ENCODE assay signal across 12 mouse cellular contexts in the genomic region with DNA sequence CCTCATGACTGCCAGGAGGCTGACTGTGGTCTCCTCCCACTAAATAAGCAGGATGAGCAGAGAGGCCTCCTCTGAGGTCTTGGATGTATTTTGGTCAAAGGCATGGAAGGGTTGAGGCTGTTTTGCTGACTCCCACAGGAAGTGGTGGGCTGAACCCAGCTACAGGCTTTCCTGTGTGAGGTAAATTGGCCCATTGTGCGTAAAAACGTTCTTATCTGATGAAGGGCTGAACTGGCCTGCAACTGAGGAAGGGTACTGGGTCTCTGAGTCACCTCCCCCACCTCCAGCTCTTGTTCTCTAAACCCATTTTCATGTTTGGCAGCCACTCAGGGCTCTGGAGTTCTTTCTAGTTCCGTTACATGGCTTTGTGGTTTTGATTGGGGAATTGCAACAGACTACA.
A peak's percentile ranks its signal among the peaks of the same experiment; 100 is the strongest.
DNase-seq lines count a peak whose midpoint lies in the region; ATAC-seq and TF ChIP-seq lines count a peak whose summit lies in the region.
"Had no signal": no experiment of that assay in that cellular context is flagged by ENCODE, and none has a peak within 500 bp of the region (broad histone marks: within the 10 kb centered on the region; RNA-seq: fewer than 3 reads in every experiment).

No protein-coding gene starts in this region.

- no peaks in the 10 kb centered on the region for H3K27me3 ChIP-seq in forebrain, embryonic 16.5 days (replicated peaks; ENCODE audit: control insufficient read depth, insufficient read depth, low read length)
- no peaks in the 10 kb centered on the region for H3K27me3 ChIP-seq in hindbrain, postnatal 0 days (ENCODE audit: insufficient read depth, low read length)

- peak; percentile 89 for DNase-seq in heart, adult 11 months
- DNase-seq in heart, postnatal 36 days: no peak
- peak; percentile 100 for DNase-seq in 416B (ENCODE audit: low read depth)
- DNase-seq in B cell, adult 2 months: no peak
- no peak for DNase-seq in hindbrain, postnatal 0 days (ENCODE audit: low spot score)
- DNase-seq: kidney, postnatal 10 days had no signal

- no peak for TF ChIP-seq CTCF in hindbrain, postnatal 0 days (IDR thresholded peaks at IDR 0.05; ENCODE audit: low read depth)

- no peaks in the 10 kb centered on the region for H3K9me3 ChIP-seq in forebrain, embryonic 16.5 days (ENCODE audit: control insufficient read depth, low read length)
- H3K9me3 ChIP-seq in hindbrain, postnatal 0 days (ENCODE audit: low read length): no peaks in the 10 kb centered on the region
- H3K9me3 ChIP-seq: hindbrain, embryonic 10.5 days; limb, embryonic 10.5 days; midbrain, embryonic 10.5 days had no signal

- H3K4me1 ChIP-seq in forebrain, embryonic 16.5 days (replicated peaks; ENCODE audit: control insufficient read depth, insufficient read depth, low read length): no peaks in the 10 kb centered on the region
- H3K4me1 ChIP-seq in hindbrain, postnatal 0 days (ENCODE audit: insufficient read depth, low read length): no peaks in the 10 kb centered on the region
- H3K4me1 ChIP-seq: hindbrain, embryonic 10.5 days; limb, embryonic 10.5 days; midbrain, embryonic 10.5 days had no signal

- no peak overlapping the region for H3K4me3 ChIP-seq in forebrain, embryonic 16.5 days (replicated peaks; ENCODE audit: low read length)
- H3K4me3 ChIP-seq in hindbrain, postnatal 0 days (ENCODE audit: low read length): no peak overlapping the region
- H3K4me3 ChIP-seq: hindbrain, embryonic 10.5 days; limb, embryonic 10.5 days; midbrain, embryonic 10.5 days had no signal

- intact Hi-C loops in heart, postnatal 36 days (cut with DNase I): no loop called here

- peak; percentile 90 for ATAC-seq in granulocyte monocyte progenitor cell, adult 5-6 weeks (replicated peaks; ENCODE audit: poor library complexity, severe bottlenecking)
- ATAC-seq in monocyte, adult 5-6 weeks (replicated peaks; ENCODE audit: insufficient number of reproducible peaks, low FRiP score, low TSS enrichment, poor library complexity, severe bottlenecking): 0 out of 2 replicates have a peak, but pooled peaks have one; percentile 34
- ATAC-seq in forebrain, embryonic 16.5 days: no peak
- no peak for ATAC-seq in hindbrain, postnatal 0 days

- H3K9ac ChIP-seq in forebrain, embryonic 16.5 days (replicated peaks; ENCODE audit: low read depth, low read length): no peak overlapping the region
- no peak overlapping the region for H3K9ac ChIP-seq in hindbrain, postnatal 0 days (replicated peaks; ENCODE audit: low read length)

- H3K27ac ChIP-seq in forebrain, embryonic 16.5 days (ENCODE audit: low read length): no peak overlapping the region
- H3K27ac ChIP-seq in hindbrain, postnatal 0 days: no peak overlapping the region
- H3K27ac ChIP-seq: hindbrain, embryonic 10.5 days; limb, embryonic 10.5 days; midbrain, embryonic 10.5 days had no signal

- H3K4me2 ChIP-seq in forebrain, embryonic 16.5 days (ENCODE audit: low read length): no peak overlapping the region
- H3K4me2 ChIP-seq in hindbrain, postnatal 0 days (ENCODE audit: low read depth, low read length): no peak overlapping the region

- H3K36me3 ChIP-seq in forebrain, embryonic 16.5 days (ENCODE audit: control insufficient read depth, insufficient read depth): no peaks in the 10 kb centered on the region
- no peaks in the 10 kb centered on the region for H3K36me3 ChIP-seq in hindbrain, postnatal 0 days (ENCODE audit: insufficient read depth, low read length)
- H3K36me3 ChIP-seq: hindbrain, embryonic 10.5 days; limb, embryonic 10.5 days; midbrain, embryonic 10.5 days had no signal

- WGBS in forebrain, embryonic 16.5 days: 67% methylated on average over 3 of the region's 3 CpGs
- 70% methylated on average over 3 of the region's 3 CpGs for WGBS in hindbrain, postnatal 0 days

Comparison
In these comparisons a context has a peak if more than half of its experiments do, and no peak if none do; other contexts are left out.
1. DNase-seq: peak in heart, adult 11 months (single experiment) and 416B (single experiment); none in heart, postnatal 36 days (0 of 2), B cell, adult 2 months (0 of 2) and hindbrain, postnatal 0 days (single experiment).
2. ATAC-seq: peak in granulocyte monocyte progenitor cell, adult 5-6 weeks (single experiment) and monocyte, adult 5-6 weeks (single experiment); none in forebrain, embryonic 16.5 days (single experiment) and hindbrain, postnatal 0 days (single experiment).